Mouse (Mus musculus): ENCODE data around the gene Tgfb3.

Gene Tgfb3

GRCm38 (mm10) chr12:86007377-86007776 lies 71.5 kb downstream of the Tgfb3 start:
- no peaks in the 10 kb centered on the region; the same call in 1 of the 2 replicates for H3K4me1 ChIP-seq (replicated peaks; ENCODE audit: low read depth, low read length)
- no peaks in the 10 kb centered on the region for H3K9me3 ChIP-seq (ENCODE audit: low read length)
- no peaks in the 10 kb centered on the region for H3K36me3 ChIP-seq (ENCODE audit: insufficient read depth, low read length)
- H3K4me3 ChIP-seq (replicated peaks; ENCODE audit: low read length): no peak overlapping the region
- no peaks in the 10 kb centered on the region for H3K27me3 ChIP-seq (ENCODE audit: insufficient read depth, low read length)
- TF ChIP-seq POU5F1 (IDR thresholded peaks at IDR 0.05; ENCODE audit: borderline replicate concordance, low read length) (no peak), NANOG (IDR thresholded peaks at IDR 0.05; ENCODE audit: borderline replicate concordance, low read length) (no peak), CTCF (conservative IDR thresholded peaks at IDR 0.05; ENCODE audit: low read length) (no peak)
